16 mouse cellular contexts compared by ENCODE assay signal in the genomic region with DNA sequence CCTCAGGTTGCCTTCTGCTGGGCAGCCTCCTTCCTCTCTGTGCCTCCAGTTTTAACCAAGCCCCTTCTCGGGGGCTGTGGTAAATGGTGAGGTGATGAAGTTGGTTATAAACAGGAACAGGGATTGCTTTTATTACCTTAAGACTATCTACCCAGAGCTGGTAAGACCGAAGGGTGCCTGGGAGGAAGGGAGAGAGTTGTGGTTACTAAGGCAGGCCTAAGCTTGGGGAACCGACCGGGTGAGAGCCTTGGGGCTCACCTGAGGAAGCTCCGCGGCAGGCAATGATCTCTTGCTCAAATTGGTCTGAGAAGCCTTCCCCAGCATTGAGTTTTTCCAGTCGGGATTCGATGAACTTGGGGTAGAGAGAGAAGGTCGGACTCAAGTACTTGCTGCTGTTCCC. TPM values are rescaled to one million over a fixed set of nuclear protein-coding genes. Genes with fewer than 3 reads are reported as not detected.
DNase-seq lines count a peak whose midpoint lies in the region; ATAC-seq lines count a peak whose summit lies in the region.
"Had no signal": no experiment of that assay in that cellular context is flagged by ENCODE, and none has a peak within 500 bp of the region (broad histone marks: within the 10 kb centered on the region; RNA-seq: fewer than 3 reads in every experiment).

No protein-coding gene starts in this region.

- H3K9me3 ChIP-seq in kidney, embryonic 16.5 days (ENCODE audit: low read length) = no peaks in the 10 kb centered on the region
- no peaks in the 10 kb centered on the region for H3K9me3 ChIP-seq in forebrain, embryonic 13.5 days (replicated peaks)
- no peaks in the 10 kb centered on the region for H3K9me3 ChIP-seq in intestine, embryonic 16.5 days (ENCODE audit: control insufficient read depth, low read length)
- H3K9me3 ChIP-seq in neural tube, embryonic 15.5 days (replicated peaks) = no peaks in the 10 kb centered on the region
- H3K9me3 ChIP-seq: liver, embryonic 12.5 days had no signal

- H3K4me1 ChIP-seq in kidney, embryonic 16.5 days (ENCODE audit: insufficient read depth, low read length) = peaks cover 8% of the 10 kb centered on the region; the same call in 1 of the 2 replicates
- peaks cover 8% of the 10 kb centered on the region; the same call in 1 of the 2 replicates for H3K4me1 ChIP-seq in forebrain, embryonic 13.5 days
- H3K4me1 ChIP-seq in intestine, embryonic 16.5 days (ENCODE audit: control insufficient read depth, insufficient read depth, low read length) = 0 out of 2 replicates have a peak, but pooled peaks cover 7% of the 10 kb centered on the region
- 0 out of 2 replicates have a peak, but pooled peaks cover 3% of the 10 kb centered on the region for H3K4me1 ChIP-seq in neural tube, embryonic 15.5 days

- WGBS in kidney, embryonic 16.5 days = 10% methylated on average over 9 of the region's 9 CpGs
- WGBS in forebrain, embryonic 13.5 days = 11% methylated on average over 9 of the region's 9 CpGs
- 14% methylated on average over 9 of the region's 9 CpGs for WGBS in intestine, embryonic 16.5 days
- WGBS in neural tube, embryonic 15.5 days = 9% methylated on average over 9 of the region's 9 CpGs

- no peaks in the 10 kb centered on the region for H3K36me3 ChIP-seq in kidney, embryonic 16.5 days (ENCODE audit: insufficient read depth, low read length)
- H3K36me3 ChIP-seq in forebrain, embryonic 13.5 days (ENCODE audit: poor library complexity, severe bottlenecking) = no peaks in the 10 kb centered on the region
- no peaks in the 10 kb centered on the region for H3K36me3 ChIP-seq in intestine, embryonic 16.5 days (ENCODE audit: control insufficient read depth, insufficient read depth, low read length)
- H3K36me3 ChIP-seq in neural tube, embryonic 15.5 days = no peaks in the 10 kb centered on the region
- H3K36me3 ChIP-seq: liver, embryonic 12.5 days had no signal

- H3K9ac ChIP-seq in kidney, embryonic 16.5 days (replicated peaks; ENCODE audit: low read length) = peak overlapping the region; percentile 45; the same call in 1 of the 2 replicates
- 0 out of 2 replicates have a peak overlapping the region, but pooled peaks have one; percentile 21 for H3K9ac ChIP-seq in forebrain, embryonic 13.5 days
- no peak overlapping the region for H3K9ac ChIP-seq in intestine, embryonic 16.5 days (ENCODE audit: low read depth, low read length)
- H3K9ac ChIP-seq in neural tube, embryonic 15.5 days (replicated peaks) = no peak overlapping the region
- H3K9ac ChIP-seq: liver, embryonic 12.5 days had no signal

- peak overlapping the region; percentile 43 for H3K4me2 ChIP-seq in kidney, embryonic 16.5 days (replicated peaks; ENCODE audit: low read depth, low read length)
- H3K4me2 ChIP-seq in forebrain, embryonic 13.5 days = peak overlapping the region; percentile 49
- peak overlapping the region; percentile 33 for H3K4me2 ChIP-seq in intestine, embryonic 16.5 days (ENCODE audit: low read depth, low read length)
- H3K4me2 ChIP-seq in neural tube, embryonic 15.5 days = peak overlapping the region; percentile 39

- no peak overlapping the region for H3K27ac ChIP-seq in kidney, embryonic 16.5 days (ENCODE audit: low read length)
- H3K27ac ChIP-seq in forebrain, embryonic 13.5 days = no peak overlapping the region
- H3K27ac ChIP-seq in intestine, embryonic 16.5 days (ENCODE audit: low read length) = no peak overlapping the region
- no peak overlapping the region for H3K27ac ChIP-seq in neural tube, embryonic 15.5 days (replicated peaks)
- H3K27ac ChIP-seq: liver, embryonic 12.5 days had no signal

- peak; percentile 28; the same call in 1 of the 2 replicates for ATAC-seq in kidney, embryonic 16.5 days (ENCODE audit: low FRiP score, low TSS enrichment)
- ATAC-seq in forebrain, embryonic 13.5 days = no peak
- peak; percentile 40 for ATAC-seq in intestine, embryonic 16.5 days
- ATAC-seq in neural tube, embryonic 15.5 days (ENCODE audit: low FRiP score) = no peak

- no peak for DNase-seq in kidney, adult 9 months
- no peak for DNase-seq in layer of hippocampus, postnatal 10 days (ENCODE audit: low spot score in 2 of 2)
- DNase-seq in gastrocnemius, postnatal 4 days (ENCODE audit: low spot score in 2 of 2) = no peak
- DNase-seq in heart, adult 11 months = no peak
- DNase-seq: adrenal gland, postnatal 36 days; cerebellum, adult 9-11 months; layer of hippocampus, adult 9-11 months had no signal

- H3K27me3 ChIP-seq in kidney, embryonic 16.5 days (ENCODE audit: insufficient read depth, low read length) = peaks cover 3% of the 10 kb centered on the region; the same call in 1 of the 2 replicates
- H3K27me3 ChIP-seq in forebrain, embryonic 13.5 days = peaks cover 3% of the 10 kb centered on the region; the same call in 1 of the 2 replicates
- H3K27me3 ChIP-seq in intestine, embryonic 16.5 days (replicated peaks; ENCODE audit: control insufficient read depth, insufficient read depth, low read length) = no peaks in the 10 kb centered on the region
- no peaks in the 10 kb centered on the region for H3K27me3 ChIP-seq in neural tube, embryonic 15.5 days (replicated peaks)

- H3K4me3 ChIP-seq in kidney, embryonic 16.5 days (ENCODE audit: low read length) = peak overlapping the region; percentile 36
- peak overlapping the region; percentile 29 for H3K4me3 ChIP-seq in forebrain, embryonic 13.5 days
- H3K4me3 ChIP-seq in intestine, embryonic 16.5 days (ENCODE audit: low read length) = 0 out of 2 replicates have a peak overlapping the region, but pooled peaks have one; percentile 1
- peak overlapping the region; percentile 25 for H3K4me3 ChIP-seq in neural tube, embryonic 15.5 days (replicated peaks)
- H3K4me3 ChIP-seq: liver, embryonic 12.5 days; myocyte had no signal

RNA-seq across cellular contexts. Expression of a gene that starts 8.0 kb away (rescaled TPM):
- polyA plus RNA-seq in kidney, embryonic 16.5 days (2015; fragmentation: Nextera tagmentation; extraction: Ambion mirVana) = 5.6 and 6.8 TPM in 2 replicates
- 4.7 and 4.8 TPM in 2 replicates for polyA plus RNA-seq in forebrain, embryonic 13.5 days (2015; fragmentation: Nextera tagmentation; extraction: Ambion mirVana)
- 7.4 and 8.1 TPM in 2 replicates for polyA plus RNA-seq in intestine, embryonic 16.5 days (2015; fragmentation: Nextera tagmentation; extraction: Ambion mirVana)
- polyA plus RNA-seq in neural tube, embryonic 15.5 days (2015; fragmentation: Nextera tagmentation; extraction: Ambion mirVana) = 5.6 and 7.7 TPM in 2 replicates
- 1 to 10 TPM; 1.2 to 1.9 TPM for total RNA-seq in layer of hippocampus, postnatal 10 days (2021)
- total RNA-seq in gastrocnemius, postnatal 4 days (2021) = 1 to 10 TPM; 2.1 TPM

RNA-seq across cellular contexts. Expression of a gene that starts 10.6 kb away (rescaled TPM):
- 11.2 and 14.0 TPM in 2 replicates for polyA plus RNA-seq in kidney, embryonic 16.5 days (2015; fragmentation: Nextera tagmentation; extraction: Ambion mirVana)
- 18.8 and 21.6 TPM in 2 replicates for polyA plus RNA-seq in forebrain, embryonic 13.5 days (2015; fragmentation: Nextera tagmentation; extraction: Ambion mirVana)
- 5.7 and 6.7 TPM in 2 replicates for polyA plus RNA-seq in intestine, embryonic 16.5 days (2015; fragmentation: Nextera tagmentation; extraction: Ambion mirVana)
- polyA plus RNA-seq in neural tube, embryonic 15.5 days (2015; fragmentation: Nextera tagmentation; extraction: Ambion mirVana) = 42.7 and 43.7 TPM in 2 replicates
- total RNA-seq in layer of hippocampus, postnatal 10 days (2021) = 100 to 1,000 TPM; 308 to 317 TPM
- 10 to 100 TPM; 35.5 to 35.7 TPM for total RNA-seq in gastrocnemius, postnatal 4 days (2021)

RNA-seq across cellular contexts. Expression of a gene that starts 11.4 kb away (rescaled TPM):
- polyA plus RNA-seq in kidney, embryonic 16.5 days (2015; fragmentation: Nextera tagmentation; extraction: Ambion mirVana) = 61.8 and 69.1 TPM in 2 replicates
- polyA plus RNA-seq in forebrain, embryonic 13.5 days (2015; fragmentation: Nextera tagmentation; extraction: Ambion mirVana) = 0.68 and 2.1 TPM in 2 replicates
- polyA plus RNA-seq in intestine, embryonic 16.5 days (2015; fragmentation: Nextera tagmentation; extraction: Ambion mirVana) = 113 TPM in 2 replicates
- polyA plus RNA-seq in neural tube, embryonic 15.5 days (2015; fragmentation: Nextera tagmentation; extraction: Ambion mirVana) = 1.6 and 10.2 TPM in 2 replicates
- total RNA-seq in layer of hippocampus, postnatal 10 days (2021) = 1 to 10 TPM in 1 of 2 experiments, under 1 TPM in 1; 0.45 to 1.1 TPM
- under 1 TPM; 0.49 to 0.67 TPM for total RNA-seq in gastrocnemius, postnatal 4 days (2021)
- total RNA-seq: granulocyte monocyte progenitor cell, adult 5-6 weeks; hematopoietic stem cell, adult 5-6 weeks had no signal
- polyA plus RNA-seq: myocyte had no signal

RNA-seq across cellular contexts. Expression of a gene that starts 17.3 kb away (rescaled TPM):
- 25.2 and 31.8 TPM in 2 replicates for polyA plus RNA-seq in kidney, embryonic 16.5 days (2015; fragmentation: Nextera tagmentation; extraction: Ambion mirVana)
- polyA plus RNA-seq in forebrain, embryonic 13.5 days (2015; fragmentation: Nextera tagmentation; extraction: Ambion mirVana) = 148 and 161 TPM in 2 replicates
- polyA plus RNA-seq in intestine, embryonic 16.5 days (2015; fragmentation: Nextera tagmentation; extraction: Ambion mirVana) = 20.3 and 22.6 TPM in 2 replicates
- polyA plus RNA-seq in neural tube, embryonic 15.5 days (2015; fragmentation: Nextera tagmentation; extraction: Ambion mirVana) = 309 and 350 TPM in 2 replicates
- 100 to 1,000 TPM; 487 to 549 TPM for total RNA-seq in layer of hippocampus, postnatal 10 days (2021)
- 1 to 10 TPM; 4.0 to 4.8 TPM for total RNA-seq in gastrocnemius, postnatal 4 days (2021)
- total RNA-seq: granulocyte monocyte progenitor cell, adult 5-6 weeks had no signal

RNA-seq across cellular contexts. Expression of a gene that starts 28.8 kb away (rescaled TPM):
- polyA plus RNA-seq in kidney, embryonic 16.5 days (2015; fragmentation: Nextera tagmentation; extraction: Ambion mirVana) = not detected in 2 replicates
- not detected in 2 replicates for polyA plus RNA-seq in forebrain, embryonic 13.5 days (2015; fragmentation: Nextera tagmentation; extraction: Ambion mirVana)
- not detected in 2 replicates for polyA plus RNA-seq in intestine, embryonic 16.5 days (2015; fragmentation: Nextera tagmentation; extraction: Ambion mirVana)
- polyA plus RNA-seq in neural tube, embryonic 15.5 days (2015; fragmentation: Nextera tagmentation; extraction: Ambion mirVana) = not detected in 2 replicates
- not detected for total RNA-seq in layer of hippocampus, postnatal 10 days (2021)
- total RNA-seq in gastrocnemius, postnatal 4 days (2021) = not detected
- total RNA-seq: adrenal gland, postnatal 36 days; granulocyte monocyte progenitor cell, adult 5-6 weeks; hematopoietic stem cell, adult 5-6 weeks had no signal
- polyA plus RNA-seq: liver, embryonic 12.5 days; myocyte; small intestine, adult 2 months had no signal

Comparison
In these comparisons a context has a peak if more than half of its experiments do, and no peak if none do; other contexts are left out.
1. ATAC-seq: peak in kidney, embryonic 16.5 days (single experiment) and intestine, embryonic 16.5 days (single experiment); none in forebrain, embryonic 13.5 days (single experiment) and neural tube, embryonic 15.5 days (single experiment).
2. H3K9ac ChIP-seq: peak in kidney, embryonic 16.5 days (single experiment) and forebrain, embryonic 13.5 days (single experiment); none in intestine, embryonic 16.5 days (single experiment) and neural tube, embryonic 15.5 days (single experiment).
3. Peak in every context shown above with its lines, with median percentiles within 50 percentile points of each other: H3K4me2 ChIP-seq and H3K4me3 ChIP-seq.